Mouse (Mus musculus): ENCODE data around the gene Lig3.

GRCm38 (mm10) chr11:82746138-82746537 lies 34.8 kb upstream of the Lig3 start:
- TF ChIP-seq CEBPB (IDR thresholded peaks at IDR 0.05; ENCODE audit: insufficient read depth, poor library complexity, severe bottlenecking) (no peak), POLR2A (IDR thresholded peaks at IDR 0.05; ENCODE audit: insufficient read length, low read depth) (no peak)

Measured in myocyte (in vitro differentiated cells).